Mouse (Mus musculus): ENCODE data around the gene Cd200r3.

The Cd200r3 gene

GRCm38 (mm10) chr16:44943468-44943867 is at the start of gene Cd200r3:
Gene Cd200r3, plus strand, starts transcription at chr16:44943678.
- in situ Hi-C loops (cut with MboI; ENCODE audit: low pct_unique_long_range_greater_than_20kb in 1 of 2, low sequenced_read_pairs in 2 of 2, unreplicated experiment in 1 of 2) = no loop called here

GRCm38 (mm10) chr16:44932016-44932415 is 11.5 kb upstream of the Cd200r3 start:
- in situ Hi-C loops (cut with MboI; ENCODE audit: low pct_unique_long_range_greater_than_20kb in 1 of 2, low sequenced_read_pairs in 2 of 2, unreplicated experiment in 1 of 2) = no loop called here

- in situ Hi-C loops (cut with MboI; ENCODE audit: low pct_unique_long_range_greater_than_20kb in 1 of 2, low sequenced_read_pairs in 2 of 2, unreplicated experiment in 1 of 2) = no loop called here
These were observed 8.1 kb downstream of the Cd200r3 start for GRCm38 (mm10) chr16:44951360-44952114.

GRCm38 (mm10) chr16:44962296-44962695 is 18.8 kb downstream of the Cd200r3 start:
- in situ Hi-C loops (cut with MboI; ENCODE audit: low pct_unique_long_range_greater_than_20kb in 1 of 2, low sequenced_read_pairs in 2 of 2, unreplicated experiment in 1 of 2) = no loop called here

GRCm38 (mm10) chr16:44962777-44963176 is 19.3 kb downstream of the Cd200r3 start:
- in situ Hi-C loops (cut with MboI; ENCODE audit: low pct_unique_long_range_greater_than_20kb in 1 of 2, low sequenced_read_pairs in 2 of 2, unreplicated experiment in 1 of 2) = no loop called here

- in situ Hi-C loops (cut with MboI; ENCODE audit: low pct_unique_long_range_greater_than_20kb in 1 of 2, low sequenced_read_pairs in 2 of 2, unreplicated experiment in 1 of 2) = no loop called here
These were observed 21.3 kb downstream of the Cd200r3 start for GRCm38 (mm10) chr16:44964526-44965374.

- in situ Hi-C loops (cut with MboI; ENCODE audit: low pct_unique_long_range_greater_than_20kb in 1 of 2, low sequenced_read_pairs in 2 of 2, unreplicated experiment in 1 of 2) = no loop called here
These were observed 21.9 kb downstream of the Cd200r3 start for GRCm38 (mm10) chr16:44965428-44965827.

GRCm38 (mm10) chr16:44965890-44966289 is 22.4 kb downstream of the Cd200r3 start:
- in situ Hi-C loops (cut with MboI; ENCODE audit: low pct_unique_long_range_greater_than_20kb in 1 of 2, low sequenced_read_pairs in 2 of 2, unreplicated experiment in 1 of 2) = no loop called here

GRCm38 (mm10) chr16:44966891-44967290 is 23.4 kb downstream of the Cd200r3 start:
- in situ Hi-C loops (cut with MboI; ENCODE audit: low pct_unique_long_range_greater_than_20kb in 1 of 2, low sequenced_read_pairs in 2 of 2, unreplicated experiment in 1 of 2) = no loop called here

GRCm38 (mm10) chr16:44968113-44968512 is 24.6 kb downstream of the Cd200r3 start:
- in situ Hi-C loops (cut with MboI; ENCODE audit: low pct_unique_long_range_greater_than_20kb in 1 of 2, low sequenced_read_pairs in 2 of 2, unreplicated experiment in 1 of 2) = no loop called here

- in situ Hi-C loops (cut with MboI; ENCODE audit: low pct_unique_long_range_greater_than_20kb in 1 of 2, low sequenced_read_pairs in 2 of 2, unreplicated experiment in 1 of 2) = no loop called here
These were observed 27.4 kb downstream of the Cd200r3 start for GRCm38 (mm10) chr16:44970925-44971324.

GRCm38 (mm10) chr16:44974042-44974441 is 30.6 kb downstream of the Cd200r3 start:
- in situ Hi-C loops (cut with MboI; ENCODE audit: low pct_unique_long_range_greater_than_20kb in 1 of 2, low sequenced_read_pairs in 2 of 2, unreplicated experiment in 1 of 2) = no loop called here

GRCm38 (mm10) chr16:44976081-44976480 is 32.6 kb downstream of the Cd200r3 start:
- in situ Hi-C loops (cut with MboI; ENCODE audit: low pct_unique_long_range_greater_than_20kb in 1 of 2, low sequenced_read_pairs in 2 of 2, unreplicated experiment in 1 of 2) = no loop called here

- in situ Hi-C loops (cut with MboI; ENCODE audit: low pct_unique_long_range_greater_than_20kb in 1 of 2, low sequenced_read_pairs in 2 of 2, unreplicated experiment in 1 of 2) = no loop called here
These were observed 33.6 kb downstream of the Cd200r3 start for GRCm38 (mm10) chr16:44976892-44977633.

- in situ Hi-C loops (cut with MboI; ENCODE audit: low pct_unique_long_range_greater_than_20kb in 1 of 2, low sequenced_read_pairs in 2 of 2, unreplicated experiment in 1 of 2) = no loop called here
These were observed 34.7 kb downstream of the Cd200r3 start for GRCm38 (mm10) chr16:44978193-44978592.

- in situ Hi-C loops (cut with MboI; ENCODE audit: low pct_unique_long_range_greater_than_20kb in 1 of 2, low sequenced_read_pairs in 2 of 2, unreplicated experiment in 1 of 2) = no loop called here
These were observed 35.9 kb downstream of the Cd200r3 start for GRCm38 (mm10) chr16:44979355-44979896.

- in situ Hi-C loops (cut with MboI; ENCODE audit: low pct_unique_long_range_greater_than_20kb in 1 of 2, low sequenced_read_pairs in 2 of 2, unreplicated experiment in 1 of 2) = no loop called here
These were observed 39.5 kb downstream of the Cd200r3 start for GRCm38 (mm10) chr16:44982972-44983371.

- in situ Hi-C loops (cut with MboI; ENCODE audit: low pct_unique_long_range_greater_than_20kb in 1 of 2, low sequenced_read_pairs in 2 of 2, unreplicated experiment in 1 of 2) = no loop called here
These were observed 40.0 kb downstream of the Cd200r3 start for GRCm38 (mm10) chr16:44983379-44984060.

All from mouse embryonic stem cell (cell line).